Mouse (Mus musculus): ENCODE results near the gene Ago4.

The Ago4 gene

DNA sequence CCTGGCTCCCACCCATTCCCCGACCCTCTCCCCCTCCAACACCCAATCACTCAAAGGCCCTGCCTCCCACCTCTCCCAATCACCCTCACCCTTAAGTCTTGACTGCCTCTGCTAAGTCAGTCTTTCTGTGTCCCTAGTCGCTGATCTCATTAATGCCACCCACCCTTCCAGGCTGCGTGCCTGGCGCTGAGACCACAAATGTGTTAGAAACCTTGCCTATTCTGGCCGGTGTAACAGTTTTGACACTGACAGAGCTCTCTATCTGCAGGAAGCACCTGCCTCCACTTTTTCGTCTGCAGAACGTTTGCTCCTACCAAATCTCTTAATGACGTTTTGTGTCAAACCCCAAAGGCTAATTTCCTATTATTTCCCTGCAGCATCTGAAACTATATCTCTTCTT, 64.3 kb downstream of the Ago4 start:
- peak; percentile 63 for DNase-seq (ENCODE audit: low read depth)

GRCm38 (mm10) chr4:126468285-126468901, 64.9 kb downstream of the Ago4 start, which contains the start of gene Ago1:
Gene Ago1 (minus strand): TSS chr4:126468583.
- DNase-seq (ENCODE audit: low read depth): peak; percentile 88

DNA sequence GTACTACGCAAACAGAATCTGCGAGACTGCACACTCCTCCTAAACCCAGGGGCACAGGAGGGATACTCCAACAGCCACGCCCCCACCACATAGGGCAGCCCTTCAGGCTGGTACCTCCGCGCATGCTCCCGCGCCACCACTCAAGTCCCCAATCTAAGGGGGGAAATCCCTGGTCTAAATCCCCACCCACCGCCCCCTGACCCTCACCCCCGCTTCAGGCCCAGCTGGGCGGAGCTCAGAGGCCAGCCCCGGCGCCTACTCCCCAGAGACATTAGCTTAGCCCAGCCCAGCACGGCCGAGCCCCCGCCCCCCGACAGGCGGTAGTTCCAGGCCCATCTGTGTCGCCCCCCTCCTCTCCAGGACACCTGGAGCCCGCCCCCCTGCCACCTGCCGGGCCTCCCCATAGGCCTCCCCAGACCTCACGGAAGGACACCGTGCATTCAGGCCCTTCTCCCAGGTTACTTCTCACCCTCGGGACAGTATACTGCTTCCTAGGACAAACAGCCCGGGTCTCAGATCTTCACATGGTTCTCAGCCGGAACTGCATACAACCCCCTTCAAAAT, 65.5 kb downstream of the Ago4 start:
- peak; percentile 64 for DNase-seq (ENCODE audit: low read depth)

GRCm38 (mm10) chr4:126466251-126466750, 67.0 kb downstream of the Ago4 start:
- no peak for DNase-seq (ENCODE audit: low read depth)

- no peak for DNase-seq (ENCODE audit: low read depth)
Observed at GRCm38 (mm10) chr4:126465843-126466242, 67.4 kb downstream of the Ago4 start.

- DNase-seq (ENCODE audit: low read depth): no peak
Observed at GRCm38 (mm10) chr4:126464892-126465235, 68.4 kb downstream of the Ago4 start.

DNA sequence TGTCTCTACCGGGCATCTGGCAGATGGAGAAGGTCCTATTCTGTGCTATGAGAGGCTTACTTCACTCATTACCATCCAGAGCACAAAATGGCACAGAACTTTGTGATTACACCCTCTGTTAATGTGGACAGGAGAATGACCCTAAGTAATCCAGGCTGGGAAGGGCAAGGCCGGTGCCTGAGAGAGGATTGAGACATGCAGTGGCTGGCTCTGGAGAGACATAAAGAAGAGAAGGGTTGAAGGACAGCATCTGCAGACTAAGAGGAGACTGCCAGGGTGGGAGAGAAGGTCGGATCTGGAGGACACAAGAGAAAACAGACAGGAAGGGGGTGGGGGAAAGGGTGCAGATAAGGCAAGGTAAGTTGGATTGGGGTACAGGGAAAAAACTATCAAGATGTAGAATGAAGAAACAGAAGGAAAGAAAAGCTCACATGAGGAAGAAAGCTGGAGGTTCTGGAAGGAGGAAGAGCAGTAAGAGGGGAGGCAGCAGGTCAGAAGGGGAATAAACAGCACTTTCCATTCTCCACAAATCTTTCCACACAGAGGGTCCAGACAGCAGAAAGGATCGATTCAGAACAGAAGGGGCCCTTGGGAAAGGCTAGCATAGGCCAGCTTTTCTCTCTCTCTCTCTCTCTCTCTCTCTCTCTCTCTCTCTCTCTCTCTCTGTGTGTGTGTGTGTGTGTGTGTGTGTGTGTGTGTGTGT, 68.9 kb downstream of the Ago4 start:
- no peak for DNase-seq (ENCODE audit: low read depth)

DNA sequence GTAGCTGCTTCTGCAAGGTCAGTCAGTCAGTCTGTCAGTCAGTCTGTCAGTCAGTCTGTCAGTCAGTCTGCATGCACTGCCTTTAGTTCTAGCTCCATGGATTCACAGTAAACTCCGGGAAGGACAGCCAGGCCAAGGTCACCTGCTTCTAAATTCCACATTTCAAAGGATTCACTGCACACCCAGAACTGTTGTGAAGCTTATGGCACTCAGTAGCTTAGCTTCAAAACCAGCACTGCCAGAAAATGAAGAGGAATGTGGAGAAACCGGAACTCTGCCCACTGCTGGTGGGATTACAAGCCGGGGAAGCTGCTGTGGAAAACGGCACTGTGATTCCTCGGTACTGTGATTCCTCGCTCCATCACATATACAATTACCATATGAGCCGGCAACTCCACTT, 77.8 kb downstream of the Ago4 start:
- no peak for DNase-seq (ENCODE audit: low read depth)

DNA sequence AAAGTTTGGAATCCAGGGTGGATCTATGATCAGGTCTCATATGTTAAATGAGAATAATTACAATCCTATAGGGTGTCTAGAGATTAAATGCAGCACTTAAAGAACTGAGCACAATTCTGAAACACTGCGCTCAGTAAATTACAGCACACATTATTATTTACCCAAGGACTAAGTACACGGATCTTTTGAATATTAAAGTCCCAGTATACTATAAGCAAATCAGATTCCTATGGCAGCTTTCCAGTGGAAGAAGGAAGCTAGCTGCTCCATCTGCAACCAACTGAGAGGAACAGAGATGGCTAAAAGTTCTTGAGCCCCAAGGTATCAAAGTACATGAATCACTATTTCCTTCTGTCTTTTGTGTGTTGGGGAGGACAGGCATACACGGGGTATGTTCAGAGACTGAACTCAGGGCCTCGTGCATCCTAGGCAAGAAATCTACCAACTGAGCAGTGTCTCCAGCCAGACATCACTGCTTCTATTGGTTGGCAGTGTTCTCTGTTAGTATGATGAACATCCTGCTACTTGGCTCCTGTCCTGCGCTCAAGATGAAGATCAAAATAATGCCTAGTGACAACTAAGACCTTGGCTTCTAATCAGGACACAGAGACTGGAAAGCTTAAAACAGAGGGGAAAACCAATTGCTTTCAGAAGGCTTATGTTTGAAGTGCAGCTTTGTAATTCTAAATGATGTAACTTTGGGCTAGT, 78.6 kb downstream of the Ago4 start:
- DNase-seq (ENCODE audit: low read depth): no peak

- DNase-seq (ENCODE audit: low read depth): no peak
Observed at GRCm38 (mm10) chr4:126450268-126450667, 83.0 kb downstream of the Ago4 start.

- no peak for DNase-seq (ENCODE audit: low read depth)
Observed at GRCm38 (mm10) chr4:126447126-126447525, 86.1 kb downstream of the Ago4 start.

GRCm38 (mm10) chr4:126444528-126444927, 88.7 kb downstream of the Ago4 start:
- no peak for DNase-seq (ENCODE audit: low read depth)
